Mouse (Mus musculus): ENCODE measurements around the gene Birc5.

GRCm38 (mm10) chr11:117826164-117826563 lies 22.9 kb upstream of the Birc5 start:
- TF ChIP-seq CTCF (IDR thresholded peaks at IDR 0.05; ENCODE audit: insufficient read depth, low read length), result no peak
- TF ChIP-seq POLR2A (IDR thresholded peaks at IDR 0.05; ENCODE audit: borderline replicate concordance, extremely low read depth, low read depth, low read length), result no peak
